ENCODE assay signal across 11 mouse cellular contexts in the genomic region with DNA sequence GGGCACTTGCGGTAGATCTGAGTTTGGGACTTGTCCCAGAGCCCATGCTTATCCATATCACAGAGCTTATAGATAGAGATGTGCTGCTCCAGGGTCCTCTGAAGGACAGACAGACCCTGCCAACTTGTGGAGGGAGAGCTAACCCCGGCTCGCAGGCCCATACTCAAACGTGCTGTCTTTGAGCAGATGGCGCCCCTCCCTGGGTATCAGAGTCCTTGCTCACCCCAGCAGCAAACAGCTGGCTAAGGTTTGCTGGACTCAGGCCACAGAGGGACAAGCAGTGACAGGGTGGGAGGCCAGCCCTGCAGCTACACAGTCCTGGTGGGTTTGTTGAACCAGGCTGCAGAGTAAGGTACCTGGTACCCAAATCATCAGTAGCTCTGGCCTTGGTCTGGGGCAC. TPM values are rescaled to one million over a fixed set of nuclear protein-coding genes. Genes with fewer than 3 reads are reported as not detected.
DNase-seq lines count a peak whose midpoint lies in the region; ATAC-seq and TF ChIP-seq lines count a peak whose summit lies in the region.
"Had no signal": no experiment of that assay in that cellular context is flagged by ENCODE, and none has a peak within 500 bp of the region (broad histone marks: within the 10 kb centered on the region; RNA-seq: fewer than 3 reads in every experiment).

No protein-coding gene starts in this region.

- H3K4me2 ChIP-seq in kidney, embryonic 14.5 days (replicated peaks; ENCODE audit: low read depth, low read length) = no peak overlapping the region
- no peak overlapping the region for H3K4me2 ChIP-seq in intestine, postnatal 0 days (replicated peaks; ENCODE audit: low read depth)

- DNase-seq in adrenal gland, postnatal 14 days = peak; percentile 56
- DNase-seq in adrenal gland, adult 18-20 months (ENCODE audit: low spot score in 2 of 2) = no peak
- no peak for DNase-seq in kidney, adult 18-20 months
- peak; percentile 40 for DNase-seq in A20 (ENCODE audit: low read depth, low spot score)
- DNase-seq in right cerebral cortex, postnatal 14 days = no peak
- no peak for DNase-seq in cerebellum, adult 9-10 months
- DNase-seq: B cell, adult 2 months; cerebellum, adult 9-11 months had no signal

- peaks cover 12% of the 10 kb centered on the region for H3K36me3 ChIP-seq in kidney, embryonic 14.5 days (ENCODE audit: control insufficient read depth, insufficient read depth, low read length)
- 0 out of 2 replicates have a peak, but pooled peaks cover 7% of the 10 kb centered on the region for H3K36me3 ChIP-seq in intestine, postnatal 0 days (ENCODE audit: control insufficient read depth, insufficient read depth)

- no peaks in the 10 kb centered on the region for H3K9me3 ChIP-seq in kidney, embryonic 14.5 days (ENCODE audit: control insufficient read depth, low read length)
- H3K9me3 ChIP-seq in intestine, postnatal 0 days (ENCODE audit: control insufficient read depth) = no peaks in the 10 kb centered on the region

- 0 out of 2 replicates have a peak, but pooled peaks have one; percentile 16 for ATAC-seq in kidney, embryonic 14.5 days (ENCODE audit: low FRiP score, low TSS enrichment)
- ATAC-seq in intestine, postnatal 0 days = no peak

- peaks cover 6% of the 10 kb centered on the region; the same call in 1 of the 2 replicates for H3K4me1 ChIP-seq in kidney, embryonic 14.5 days (ENCODE audit: control insufficient read depth, insufficient read depth, low read length)
- no peaks in the 10 kb centered on the region for H3K4me1 ChIP-seq in intestine, postnatal 0 days (replicated peaks; ENCODE audit: control insufficient read depth, insufficient read depth, low read length)

- H3K27me3 ChIP-seq in kidney, embryonic 14.5 days (ENCODE audit: control insufficient read depth, insufficient read depth, low read length) = 0 out of 2 replicates have a peak, but pooled peaks cover 4% of the 10 kb centered on the region
- H3K27me3 ChIP-seq in intestine, postnatal 0 days (replicated peaks; ENCODE audit: control insufficient read depth, insufficient read depth, low read length) = no peaks in the 10 kb centered on the region

- H3K9ac ChIP-seq in kidney, embryonic 14.5 days (ENCODE audit: low read depth, low read length) = no peak overlapping the region; the same call in 1 of the 2 replicates
- no peak overlapping the region for H3K9ac ChIP-seq in intestine, postnatal 0 days (ENCODE audit: low read depth, low read length)

- H3K27ac ChIP-seq in kidney, embryonic 14.5 days (ENCODE audit: low read depth, low read length) = no peak overlapping the region
- H3K27ac ChIP-seq in intestine, postnatal 0 days (ENCODE audit: low read depth, low read length) = no peak overlapping the region
- H3K27ac ChIP-seq: macrophage had no signal

- WGBS in kidney, embryonic 14.5 days = 44% methylated on average over 5 of the region's 5 CpGs
- 62% methylated on average over 5 of the region's 5 CpGs for WGBS in intestine, postnatal 0 days

- no peak overlapping the region for H3K4me3 ChIP-seq in kidney, embryonic 14.5 days (ENCODE audit: low read length)
- no peak overlapping the region for H3K4me3 ChIP-seq in intestine, postnatal 0 days (ENCODE audit: low read depth, low read length)

- TF ChIP-seq CTCF in intestine, postnatal 0 days (IDR thresholded peaks at IDR 0.05; ENCODE audit: low read depth) = peak; percentile 65

RNA-seq across cellular contexts. Expression of a gene that starts 28.9 kb away (rescaled TPM):
- total RNA-seq in adrenal gland, postnatal 14 days (2021) = 172 and 174 TPM in 2 replicates
- 100 to 1,000 TPM; 184 to 195 TPM for total RNA-seq in adrenal gland, adult 18-20 months (2021)
- 212 and 283 TPM in 2 replicates for polyA plus RNA-seq in kidney, embryonic 14.5 days (2014; fragmentation: Nextera tagmentation; extraction: Ambion mirVana)
- 173 and 174 TPM in 2 replicates for polyA plus RNA-seq in intestine, postnatal 0 days (2015; fragmentation: Nextera tagmentation; extraction: Ambion mirVana)

RNA-seq across cellular contexts. Expression of a gene that starts 58.3 kb away (rescaled TPM):
- total RNA-seq in adrenal gland, postnatal 14 days (2021) = 19.2 and 23.8 TPM in 2 replicates
- total RNA-seq in adrenal gland, adult 18-20 months (2021) = 10 to 100 TPM; 11.6 to 15.2 TPM
- 5.6 and 6.1 TPM in 2 replicates for polyA plus RNA-seq in kidney, embryonic 14.5 days (2014; fragmentation: Nextera tagmentation; extraction: Ambion mirVana)
- polyA plus RNA-seq in intestine, postnatal 0 days (2015; fragmentation: Nextera tagmentation; extraction: Ambion mirVana) = 8.8 and 10.0 TPM in 2 replicates
- polyA plus RNA-seq: macrophage had no signal

Comparison
In these comparisons a context has a peak if more than half of its experiments do, and no peak if none do; other contexts are left out.
1. DNase-seq: peak in adrenal gland, postnatal 14 days (single experiment) and A20 (single experiment); none in adrenal gland, adult 18-20 months (0 of 2), kidney, adult 18-20 months (single experiment), right cerebral cortex, postnatal 14 days (single experiment) and cerebellum, adult 9-10 months (single experiment).